Mouse (Mus musculus): Measurements from ENCODE around the gene Itga7.
A peak's percentile ranks its signal among the peaks of the same experiment; 100 is the strongest.

The Itga7 gene

DNA sequence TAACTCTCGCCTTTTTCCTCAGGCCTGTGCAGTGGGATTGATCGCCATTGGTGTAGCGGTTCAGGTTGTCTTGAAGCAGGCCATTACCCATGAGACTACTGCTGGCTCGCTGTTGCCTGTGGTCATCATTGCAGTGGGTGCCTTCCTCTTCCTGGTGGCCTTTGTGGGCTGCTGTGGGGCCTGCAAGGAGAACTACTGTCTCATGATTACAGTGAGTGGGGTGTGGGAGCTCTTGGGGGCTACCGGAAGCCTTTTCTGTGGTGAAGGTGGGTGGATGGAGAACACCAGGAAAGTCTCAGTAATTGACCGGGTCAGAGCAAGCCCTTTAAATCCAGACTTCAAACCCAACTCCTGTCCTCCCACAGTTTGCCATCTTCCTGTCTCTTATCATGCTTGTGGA, 22.2 kb upstream of the Itga7 start:
- DNase-seq (ENCODE audit: low read depth, low spot score), result no peak

DNA sequence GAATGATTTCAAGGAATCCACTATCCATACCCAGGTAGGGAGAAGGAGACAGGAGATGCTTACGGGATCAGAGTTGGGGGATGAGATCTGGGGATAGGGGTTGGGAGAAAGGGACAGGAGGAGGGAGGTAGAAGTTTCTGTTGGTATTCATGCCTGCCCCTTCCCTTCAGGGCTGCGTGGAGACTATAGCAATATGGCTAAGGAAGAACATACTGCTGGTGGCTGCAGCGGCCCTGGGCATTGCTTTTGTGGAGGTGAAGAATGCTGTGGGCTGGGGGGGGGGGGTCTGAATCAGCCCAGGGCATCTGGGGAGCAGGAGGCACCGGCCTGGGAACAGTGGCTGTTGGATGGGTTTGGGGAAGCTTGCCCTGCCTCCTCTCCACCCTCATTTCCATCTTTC, 21.4 kb upstream of the Itga7 start:
- DNase-seq (ENCODE audit: low read depth, low spot score), result no peak

DNA sequence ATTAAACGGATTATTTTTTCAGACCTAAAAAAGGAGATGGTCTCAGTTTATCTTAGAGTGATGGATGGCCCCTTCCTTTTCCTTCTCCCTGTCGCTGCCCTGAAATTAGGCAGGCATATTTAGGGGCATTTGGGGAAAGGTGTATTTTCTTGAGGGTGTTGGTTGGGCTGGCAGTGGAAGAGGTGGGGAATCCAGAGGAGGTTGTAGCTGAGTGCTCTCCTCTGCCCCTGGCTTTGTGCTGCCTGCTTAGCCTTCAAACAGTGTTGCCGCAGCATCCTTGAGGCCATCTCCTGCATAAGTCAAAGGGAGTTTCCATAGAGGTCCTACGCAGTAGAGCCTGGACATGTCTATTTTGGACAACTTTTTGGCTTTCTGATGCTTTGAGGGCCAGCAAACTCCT, 20.8 kb upstream of the Itga7 start:
- no peak for DNase-seq (ENCODE audit: low read depth, low spot score)

DNA sequence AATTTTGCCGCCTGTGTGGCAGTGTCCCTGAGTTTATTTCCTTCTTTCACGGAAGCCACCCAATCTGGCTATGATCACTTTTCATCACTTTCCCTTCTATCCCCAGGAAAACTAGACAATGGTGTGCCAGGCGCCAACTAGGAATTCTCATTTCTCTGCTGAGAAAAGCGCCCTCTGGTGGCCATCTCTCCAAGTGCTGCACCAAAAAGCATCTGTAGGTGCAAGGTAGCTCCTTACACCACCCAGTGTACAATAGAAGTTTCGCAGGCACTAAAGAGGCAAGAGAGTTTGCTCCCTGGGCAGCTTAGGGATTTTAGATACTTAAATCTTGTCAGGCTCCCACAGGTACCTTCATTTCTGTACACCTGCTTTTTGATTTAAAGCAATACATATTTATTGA, 20.4 kb upstream of the Itga7 start:
- peak; percentile 61 for DNase-seq (ENCODE audit: low read depth, low spot score)

DNA sequence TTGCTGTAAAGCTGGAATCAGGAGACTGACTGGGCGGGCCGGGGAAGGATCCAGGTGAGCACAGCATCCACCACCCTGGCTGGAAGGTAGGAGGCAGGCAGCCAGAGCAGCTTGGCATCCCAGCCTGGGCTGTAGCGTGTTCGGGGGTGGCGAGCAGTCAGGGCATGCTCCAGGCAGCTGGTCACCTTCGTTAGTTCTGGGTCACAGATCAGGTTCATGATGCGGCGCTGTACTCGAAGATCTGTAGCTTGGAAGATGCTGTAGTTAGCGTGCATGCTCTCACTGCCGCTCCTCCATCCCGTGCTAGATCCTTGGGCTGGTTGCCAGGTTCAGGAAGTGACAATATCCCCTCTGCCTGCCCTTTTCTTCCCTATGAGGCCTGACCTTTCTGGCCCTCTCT, 19.9 kb upstream of the Itga7 start:
- DNase-seq (ENCODE audit: low read depth, low spot score), result no peak

DNA sequence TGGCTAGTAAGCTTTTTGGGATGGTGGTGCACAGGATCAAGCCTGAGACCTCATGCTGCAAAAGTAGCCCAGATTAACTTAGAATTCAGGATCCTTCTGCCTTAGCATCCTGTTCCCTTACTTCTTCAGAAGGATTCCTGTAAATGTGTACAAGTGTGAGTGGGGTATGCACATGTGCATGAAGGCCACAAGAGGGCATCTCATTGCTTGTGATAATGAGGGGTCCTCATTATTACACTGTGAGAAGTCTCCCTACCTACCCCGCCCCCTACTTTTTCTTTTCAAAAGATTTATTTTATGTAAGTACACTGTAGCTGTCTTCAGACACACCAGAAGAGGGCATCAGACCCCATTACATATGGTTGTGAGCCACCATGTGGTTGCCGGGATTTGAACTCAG, 18.1 kb upstream of the Itga7 start:
- DNase-seq (ENCODE audit: low read depth, low spot score), result no peak

DNA sequence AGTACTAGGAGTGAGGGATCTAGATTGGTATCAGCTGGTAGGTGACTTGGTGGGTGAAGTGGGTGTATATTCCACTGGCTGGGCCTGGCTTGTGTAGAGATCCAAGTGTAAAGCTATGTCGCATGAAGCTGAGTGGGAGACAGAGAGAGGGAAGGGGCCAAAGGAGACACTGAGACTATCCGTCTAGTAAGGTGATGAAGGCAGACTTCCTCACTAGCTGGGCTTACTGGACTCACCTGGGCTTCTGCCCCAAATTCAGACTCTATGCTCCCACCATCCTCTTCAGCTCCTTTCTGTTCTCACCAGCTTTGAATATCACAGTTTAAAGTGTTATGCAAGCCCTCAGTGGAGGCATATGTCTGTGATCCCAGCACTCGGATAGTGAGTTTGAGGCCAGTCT, 17.0 kb upstream of the Itga7 start:
- DNase-seq (ENCODE audit: low read depth, low spot score), result no peak

DNA sequence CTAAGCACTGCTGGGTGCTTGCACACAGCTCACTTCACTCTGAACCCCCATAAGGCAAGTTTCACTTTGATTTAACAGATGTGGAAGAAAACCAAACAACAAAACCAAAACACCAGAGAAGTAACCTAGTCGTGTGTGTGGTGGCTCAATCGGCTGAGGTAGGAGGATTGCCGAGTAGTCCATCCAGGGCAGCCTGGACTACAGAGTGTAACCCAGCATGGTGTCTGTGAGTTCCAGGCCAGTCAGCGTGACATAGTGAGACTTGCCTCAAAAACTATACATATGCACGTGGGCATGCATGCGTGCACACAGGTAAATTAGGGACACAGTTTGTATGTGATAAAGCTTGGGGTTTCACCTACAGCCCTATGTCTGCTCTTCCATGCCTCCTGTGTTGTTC, 16.2 kb upstream of the Itga7 start:
- DNase-seq (ENCODE audit: low read depth, low spot score), result no peak

DNA sequence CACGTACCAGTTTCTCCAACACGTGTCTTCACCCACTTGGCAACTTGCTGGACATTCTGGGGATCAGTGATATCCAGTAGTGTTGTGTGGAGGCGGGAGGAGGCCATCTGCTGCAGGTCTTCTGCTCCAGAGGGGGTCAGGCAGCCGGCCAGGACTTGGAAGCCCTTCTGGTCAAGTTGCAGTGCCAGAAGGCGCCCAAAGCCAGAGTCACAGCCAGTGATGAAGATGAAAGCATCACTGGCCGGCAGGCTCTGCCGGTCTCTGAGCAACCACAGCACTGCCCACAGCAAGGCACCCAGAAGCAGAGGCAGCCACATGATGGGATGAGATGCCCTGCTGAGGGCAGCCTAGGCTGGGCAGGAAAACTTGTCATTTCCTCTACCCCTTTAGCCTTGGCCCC, 15.4 kb upstream of the Itga7 start:
- no peak for DNase-seq (ENCODE audit: low read depth, low spot score)

DNA sequence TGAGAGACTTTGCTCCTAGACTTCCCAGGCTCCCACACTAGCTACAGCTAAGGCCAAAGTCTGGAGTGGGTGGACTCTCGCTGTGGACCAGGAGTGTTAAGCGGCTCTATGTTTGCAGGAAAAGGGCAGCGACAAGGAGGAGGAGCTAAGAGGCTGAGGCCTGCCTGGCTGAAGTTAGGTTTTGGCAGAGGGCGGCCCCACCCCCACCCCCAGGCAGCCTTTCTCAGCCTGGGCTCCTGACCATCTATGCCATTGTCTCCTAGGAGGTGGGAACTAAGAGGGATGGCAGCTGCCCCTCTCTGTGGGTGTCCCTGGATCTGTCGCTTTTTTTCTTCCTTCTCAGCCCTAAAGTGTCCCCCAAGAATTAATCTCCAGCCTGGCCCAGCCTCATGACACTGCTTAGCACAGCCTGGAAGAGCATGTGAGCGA, 14.4 kb upstream of the Itga7 start:
- DNase-seq (ENCODE audit: low read depth, low spot score), result no peak

DNA sequence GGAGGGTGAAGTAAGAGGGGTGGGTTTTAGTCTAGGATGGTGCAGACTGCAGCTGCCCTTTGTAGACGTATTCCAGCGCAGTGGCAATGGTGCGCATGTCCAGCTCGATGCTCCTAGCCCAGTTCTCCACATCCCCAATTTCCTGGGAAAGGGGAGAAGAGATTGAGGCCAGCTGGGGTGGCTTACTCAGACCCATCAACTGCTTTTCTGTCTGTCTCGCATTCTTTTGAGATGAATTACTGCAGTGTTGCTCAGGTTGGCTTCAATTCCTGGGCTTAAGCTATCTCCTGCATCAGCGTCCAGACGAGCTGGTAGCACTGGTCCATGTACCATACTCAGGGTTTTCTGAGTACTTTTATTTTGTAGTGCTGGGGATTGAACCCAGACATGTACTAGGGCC, 13.7 kb upstream of the Itga7 start:
- DNase-seq (ENCODE audit: low read depth, low spot score), result no peak

DNA sequence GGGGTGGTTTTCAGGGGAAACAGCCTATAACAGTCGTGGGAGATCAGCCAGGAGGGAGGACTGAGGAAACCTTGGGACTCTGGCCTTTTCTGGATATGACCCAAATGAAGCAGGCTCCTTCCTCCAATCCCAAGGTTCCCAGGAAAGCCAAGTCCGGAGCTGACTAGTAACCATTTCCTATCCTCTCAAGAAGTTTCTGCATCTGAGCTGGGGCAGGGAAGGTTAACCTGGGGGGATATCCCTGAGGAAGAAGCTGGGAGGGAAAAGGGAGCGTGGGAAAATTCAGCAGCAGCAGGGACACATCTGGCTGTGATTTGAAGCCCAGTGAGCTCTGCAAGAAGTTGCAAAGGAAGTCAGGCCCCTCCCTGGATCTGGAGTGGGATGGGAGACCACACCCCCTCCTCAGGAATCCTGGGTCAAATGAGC, 12.9 kb upstream of the Itga7 start:
- DNase-seq (ENCODE audit: low read depth, low spot score), result no peak

DNA sequence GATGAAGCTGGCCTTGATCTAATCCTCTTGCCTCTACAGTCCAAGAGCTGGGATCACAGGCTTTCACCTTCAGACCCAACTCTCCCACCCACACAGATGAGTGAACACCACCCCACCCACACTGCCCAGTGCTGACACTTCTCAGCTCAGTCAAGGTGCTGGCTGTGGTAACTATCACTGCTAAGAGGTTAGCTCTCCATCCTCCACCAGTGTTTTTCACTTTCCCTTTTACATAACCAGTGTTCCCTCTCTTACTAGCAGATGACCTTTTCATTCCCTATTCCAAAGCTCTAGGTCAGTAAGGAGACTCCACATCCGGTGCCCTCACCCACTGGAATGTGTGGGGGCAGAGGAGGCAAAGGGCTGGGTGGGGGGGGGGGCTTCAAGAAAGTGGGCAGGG, 12.4 kb upstream of the Itga7 start:
- DNase-seq (ENCODE audit: low read depth, low spot score), result no peak

DNA sequence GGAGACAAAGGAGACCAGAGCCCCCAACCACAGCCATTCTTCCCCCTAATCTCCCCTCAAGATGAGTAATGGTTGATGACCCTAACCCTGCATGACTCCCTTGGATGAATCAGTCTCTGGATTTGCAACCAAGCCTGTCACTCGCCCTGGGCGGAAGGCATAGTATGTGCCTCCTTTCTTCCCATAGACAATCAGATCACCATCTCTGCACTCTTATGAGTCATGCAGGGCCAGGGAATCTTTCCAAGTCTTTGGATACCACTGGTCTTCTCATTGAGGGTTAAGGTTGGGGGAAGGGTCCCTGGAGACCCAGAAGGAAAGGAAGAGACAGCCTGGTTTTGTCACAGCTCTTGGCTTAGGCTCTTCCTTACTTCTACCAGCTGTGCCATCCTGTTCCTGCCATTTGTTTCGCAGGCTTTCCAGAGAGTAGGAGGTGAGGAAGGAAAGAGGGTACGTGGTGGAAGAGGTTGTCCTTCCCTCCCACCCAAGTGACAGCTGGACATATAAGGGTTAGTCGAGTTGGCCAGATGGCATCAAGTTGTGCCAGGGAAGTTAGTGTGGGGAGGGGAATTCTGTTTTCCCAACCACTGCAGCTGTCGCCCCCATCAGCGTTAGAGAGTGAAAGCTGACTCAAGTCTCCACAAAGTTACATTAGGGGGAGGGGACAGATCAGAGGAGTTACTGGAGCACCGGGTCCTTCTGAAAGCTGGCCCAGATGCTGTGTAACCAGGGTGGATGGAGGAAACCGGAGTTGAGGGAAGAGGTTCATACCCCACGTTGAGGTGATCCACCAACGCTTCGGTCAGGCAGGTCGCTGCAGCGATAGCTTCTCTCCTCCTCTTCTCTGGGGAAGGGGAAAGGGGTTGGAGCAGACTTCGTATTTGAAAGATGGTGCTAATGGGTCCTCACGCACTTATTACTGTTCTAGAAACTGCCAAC, 11.5 kb upstream of the Itga7 start:
- no peak for DNase-seq (ENCODE audit: low read depth, low spot score)

DNA sequence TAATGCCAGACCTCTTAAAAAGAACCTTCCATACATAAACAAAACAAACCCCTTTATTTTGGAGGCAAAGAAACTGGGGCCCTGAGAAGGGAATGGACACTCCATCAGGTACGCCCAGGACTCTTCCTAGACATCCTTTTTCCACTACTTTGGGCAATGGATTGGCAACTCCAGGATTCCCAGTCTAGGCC, 10.9 kb upstream of the Itga7 start, which contains the start of gene Rdh5:
TSS of gene Rdh5 (minus strand) at position 67 of the 191 bp plus-strand sequence.
- DNase-seq (ENCODE audit: low read depth, low spot score), result no peak

DNA sequence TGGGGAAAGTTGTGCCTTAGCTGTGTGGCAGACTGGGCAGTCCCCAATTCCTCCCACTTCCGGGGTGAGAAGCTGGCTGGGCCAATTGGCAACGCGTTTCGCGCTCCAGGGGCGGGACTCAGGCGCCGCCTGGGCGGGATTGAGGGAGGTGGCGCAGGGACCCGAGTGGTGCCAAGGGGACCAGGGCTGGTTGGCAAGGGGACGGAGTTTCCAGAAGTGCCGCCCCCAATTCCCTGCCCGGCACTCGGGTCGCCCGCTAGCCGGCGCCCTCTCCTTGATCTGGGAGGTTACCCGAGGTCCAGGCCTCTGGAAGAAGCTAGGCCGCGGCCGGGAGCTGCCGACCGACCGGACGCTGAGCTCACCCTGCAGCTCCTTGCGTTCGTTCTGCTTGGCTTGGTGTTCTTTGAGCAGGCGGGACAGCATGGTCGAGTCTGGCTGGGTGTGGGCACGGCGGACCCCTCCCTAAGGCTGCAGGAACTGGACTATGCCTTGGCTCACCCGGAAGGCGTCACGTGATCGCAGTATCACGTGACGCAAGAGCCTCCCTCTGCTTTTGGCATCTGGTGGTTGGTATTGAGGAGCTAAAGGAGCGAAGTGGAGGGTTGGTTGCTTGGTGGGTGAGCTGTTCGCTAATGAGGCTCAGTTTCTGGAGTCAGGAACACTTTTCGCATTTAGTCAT, 10.5 kb upstream of the Itga7 start:
- peak; percentile 81 for DNase-seq (ENCODE audit: low read depth, low spot score)

DNA sequence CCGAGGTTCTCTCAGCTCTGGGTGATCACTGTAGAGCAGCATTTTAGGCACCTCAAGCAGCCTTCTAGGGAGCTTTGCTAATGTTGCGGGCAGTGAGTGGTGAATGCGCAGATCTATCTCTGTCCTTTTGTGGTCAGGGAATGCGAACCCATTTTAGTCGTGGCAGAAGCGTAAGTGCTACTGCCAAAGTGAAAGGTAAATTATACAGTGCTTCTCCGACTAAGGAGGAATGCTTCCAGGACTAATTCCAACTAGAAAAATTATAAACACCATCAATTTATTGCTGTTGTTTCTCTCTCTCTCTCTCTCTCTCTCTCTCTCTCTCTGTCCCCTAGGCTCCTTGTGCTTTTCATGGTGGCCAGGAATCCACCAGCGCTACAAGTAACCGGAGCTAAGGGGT, 9.7 kb upstream of the Itga7 start, which contains the start of gene Bloc1s1:
TSS of gene Bloc1s1 (minus strand) at position 101 of the 400 bp plus-strand sequence.
- DNase-seq (ENCODE audit: low read depth, low spot score), result no peak

DNA sequence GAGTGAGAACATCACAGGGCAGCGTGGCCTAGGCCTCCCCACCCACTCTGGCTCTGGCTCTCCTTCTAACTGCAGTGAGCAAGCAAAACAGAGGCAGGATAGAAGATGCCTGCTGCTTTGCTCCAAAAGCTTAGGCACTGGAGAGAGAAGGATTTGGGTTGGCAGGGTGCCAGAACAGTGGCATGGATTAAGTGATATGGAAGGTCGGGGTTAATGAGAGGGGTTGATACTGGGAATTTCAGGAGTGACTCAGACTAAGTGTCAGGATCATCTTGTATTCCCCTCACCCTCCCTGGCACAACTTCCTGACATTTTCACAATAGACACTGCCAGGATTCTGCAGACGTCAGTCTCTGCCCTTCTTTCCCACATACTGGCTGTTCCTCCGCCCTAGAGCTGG, 5.3 kb upstream of the Itga7 start:
- DNase-seq (ENCODE audit: low read depth, low spot score), result no peak

DNA sequence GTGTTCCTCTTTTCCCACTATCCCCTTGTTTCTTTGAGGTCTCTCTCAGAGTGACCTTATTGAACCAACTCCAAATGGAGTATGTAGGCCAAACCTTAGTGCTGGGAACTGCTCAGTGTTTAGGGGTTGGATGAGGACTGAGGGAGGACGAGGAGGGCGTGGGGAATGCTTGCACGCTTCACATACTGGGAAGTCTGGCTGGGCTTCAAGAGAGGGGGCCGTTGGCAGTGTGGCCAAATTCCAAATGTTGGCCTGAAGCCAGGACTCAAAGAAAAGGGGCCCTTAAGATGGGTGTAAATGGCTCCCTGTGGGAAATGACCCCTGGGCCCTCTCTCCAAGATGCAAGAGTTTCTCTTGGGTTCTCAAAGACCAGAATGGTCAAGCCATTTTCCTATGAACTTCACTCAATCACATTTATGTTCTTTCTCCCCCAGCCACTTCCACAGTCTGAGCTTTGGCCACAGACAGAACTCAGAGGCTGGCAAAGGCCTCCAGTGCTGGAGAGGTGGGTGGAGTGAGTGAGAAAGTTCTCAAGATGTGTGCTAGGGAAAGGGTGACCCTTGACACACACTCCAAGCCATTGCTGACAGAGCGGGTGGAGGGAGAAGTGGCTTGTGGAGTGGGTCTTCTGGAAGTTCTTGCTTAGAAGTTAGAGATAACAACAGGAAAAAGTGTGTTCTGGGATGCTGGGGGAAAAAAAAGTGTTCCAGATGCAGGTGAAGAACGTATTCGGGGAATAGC, 3.8 kb upstream of the Itga7 start:
- DNase-seq (ENCODE audit: low read depth, low spot score), result no peak

DNA sequence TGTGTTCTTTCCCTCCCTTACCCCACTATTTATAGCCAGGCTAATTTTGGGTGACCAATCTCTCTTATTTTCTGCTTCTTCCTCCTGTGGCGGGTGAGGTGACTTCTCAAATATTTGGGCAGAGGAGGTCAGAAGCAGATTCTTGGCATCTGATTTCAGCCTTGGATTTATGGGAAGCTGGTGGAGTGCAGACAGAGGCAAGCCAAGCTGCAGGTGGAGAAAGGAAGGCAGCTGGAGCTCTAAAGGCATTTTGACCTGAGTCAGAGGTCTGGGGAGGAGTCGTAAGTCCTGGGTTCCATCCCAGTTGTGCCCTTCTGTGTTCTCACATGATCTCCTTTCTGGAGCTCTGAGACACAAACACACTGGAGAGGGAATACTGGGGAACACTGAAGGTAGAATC, 2.2 kb upstream of the Itga7 start:
- DNase-seq (ENCODE audit: low read depth, low spot score), result no peak

DNA sequence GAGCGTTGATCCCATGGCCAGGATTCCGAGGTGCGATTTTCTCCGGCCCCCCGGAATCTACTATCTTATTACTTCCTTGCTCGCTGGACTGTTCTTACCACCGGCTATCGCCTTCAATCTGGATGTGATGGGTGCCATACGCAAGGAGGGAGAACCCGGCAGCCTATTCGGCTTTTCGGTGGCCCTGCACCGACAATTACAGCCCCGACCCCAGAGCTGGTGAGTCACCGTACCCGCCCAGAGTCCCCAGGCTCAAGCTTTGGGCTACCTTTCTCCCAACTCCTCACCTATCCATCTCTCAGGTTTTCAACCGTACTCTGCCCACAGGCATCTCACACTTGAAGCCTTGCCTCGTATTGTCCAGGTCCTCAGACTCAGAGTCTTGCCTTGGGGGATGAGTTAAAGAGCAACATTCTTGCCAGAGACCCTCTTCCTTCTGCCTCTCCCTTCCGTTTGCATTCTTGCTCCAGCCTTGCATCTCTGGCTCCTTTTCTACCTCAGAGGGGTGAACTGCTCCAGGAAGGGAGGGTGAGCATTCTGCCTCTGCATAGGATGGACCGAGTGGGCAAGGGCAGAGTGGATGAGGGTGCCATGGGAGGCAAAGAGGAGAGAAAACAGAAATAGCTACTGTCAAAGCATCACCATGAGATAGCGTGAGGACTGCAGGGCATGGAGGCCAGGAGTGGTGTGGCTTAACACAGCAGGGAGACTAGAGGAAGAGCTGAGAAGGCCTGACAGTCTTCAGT, 531 bp downstream of the Itga7 start:
- no peak for DNase-seq (ENCODE audit: low read depth, low spot score)

Data from c-Kit-negative CD71-positive TER-119-positive erythroid progenitor cells, embryonic 14.5 days (primary cell).